ENCODE assay signal across 12 mouse cellular contexts in the genomic region with DNA sequence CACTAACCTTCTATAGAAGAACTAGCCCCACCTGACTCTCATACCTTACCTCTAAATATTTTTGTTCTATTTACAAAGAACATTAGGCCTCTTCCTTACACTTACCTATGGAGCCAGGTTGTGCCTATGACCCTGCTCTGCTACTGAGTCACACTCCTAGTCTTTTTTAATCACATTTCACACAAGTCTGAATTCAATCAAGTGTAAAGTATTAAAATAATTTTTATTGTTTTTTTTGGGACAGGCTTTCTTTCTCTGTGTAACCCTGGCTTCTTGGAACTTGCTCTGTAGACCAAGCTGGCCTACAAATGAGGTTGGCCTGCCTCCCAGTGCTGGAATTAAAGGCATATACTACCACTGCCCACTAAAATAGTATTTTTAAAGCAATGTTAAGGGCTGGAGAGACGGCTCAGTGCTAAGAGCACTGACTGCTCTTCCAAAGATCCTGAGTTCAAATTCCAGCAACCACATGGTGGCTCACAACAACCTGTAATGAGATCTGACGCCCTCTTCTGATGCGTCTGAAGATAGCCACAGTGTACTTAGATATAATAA. TPM values are rescaled to one million over a fixed set of nuclear protein-coding genes. Genes with fewer than 3 reads are reported as not detected.
A peak's percentile ranks its signal among the peaks of the same experiment; 100 is the strongest.
DNase-seq lines count a peak whose midpoint lies in the region; ATAC-seq lines count a peak whose summit lies in the region.
"Had no signal": no experiment of that assay in that cellular context is flagged by ENCODE, and none has a peak within 500 bp of the region (broad histone marks: within the 10 kb centered on the region; RNA-seq: fewer than 3 reads in every experiment).

No protein-coding gene starts in this region.

- no peaks in the 10 kb centered on the region for H3K36me3 ChIP-seq in hindbrain, embryonic 16.5 days (ENCODE audit: control insufficient read depth, insufficient read depth, low read length)
- H3K36me3 ChIP-seq in hindbrain, embryonic 13.5 days, result no peaks in the 10 kb centered on the region
- H3K36me3 ChIP-seq: hindbrain, embryonic 12.5 days had no signal

- DNase-seq in adrenal gland, postnatal 14 days, result peak; percentile 37
- no peak for DNase-seq in adrenal gland, adult 18-20 months (ENCODE audit: low spot score in 2 of 2)
- DNase-seq in lung, postnatal 10 days, result peak; percentile 30
- DNase-seq in lung, adult 18-20 months, result no peak
- peak; percentile 27 for DNase-seq in fibroblast of lung, adult 2 months (ENCODE audit: low read depth)
- DNase-seq in spleen, postnatal 10 days (ENCODE audit: low spot score in 2 of 2), result no peak
- DNase-seq: lung, postnatal 4 days; thymus, adult 18-20 months had no signal

- no peak overlapping the region for H3K4me2 ChIP-seq in hindbrain, embryonic 16.5 days (ENCODE audit: low read length)
- H3K4me2 ChIP-seq in hindbrain, embryonic 13.5 days, result no peak overlapping the region
- H3K4me2 ChIP-seq: hindbrain, embryonic 12.5 days had no signal

- no peak overlapping the region for H3K4me3 ChIP-seq in hindbrain, embryonic 16.5 days (ENCODE audit: low read length)
- no peak overlapping the region for H3K4me3 ChIP-seq in hindbrain, embryonic 13.5 days
- H3K4me3 ChIP-seq: hindbrain, embryonic 12.5 days had no signal

- peaks cover 11% of the 10 kb centered on the region for H3K4me1 ChIP-seq in hindbrain, embryonic 16.5 days (ENCODE audit: control insufficient read depth, insufficient read depth, low read depth, low read length)
- H3K4me1 ChIP-seq in hindbrain, embryonic 13.5 days (replicated peaks), result peaks cover 25% of the 10 kb centered on the region

- 87% methylated on average over 3 of the region's 3 CpGs for WGBS in hindbrain, embryonic 16.5 days
- 92% methylated on average over 3 of the region's 3 CpGs for WGBS in hindbrain, embryonic 13.5 days

- no peak overlapping the region for H3K27ac ChIP-seq in hindbrain, embryonic 16.5 days (ENCODE audit: low read depth, low read length)
- H3K27ac ChIP-seq in hindbrain, embryonic 13.5 days, result no peak overlapping the region
- H3K27ac ChIP-seq: hindbrain, embryonic 12.5 days had no signal

- H3K27me3 ChIP-seq in hindbrain, embryonic 16.5 days (replicated peaks; ENCODE audit: control insufficient read depth, insufficient read depth, low read length), result no peaks in the 10 kb centered on the region
- no peaks in the 10 kb centered on the region for H3K27me3 ChIP-seq in hindbrain, embryonic 13.5 days
- H3K27me3 ChIP-seq: hindbrain, embryonic 12.5 days had no signal

- no peaks in the 10 kb centered on the region for H3K9me3 ChIP-seq in hindbrain, embryonic 16.5 days (ENCODE audit: control insufficient read depth, low read length)
- no peaks in the 10 kb centered on the region for H3K9me3 ChIP-seq in hindbrain, embryonic 13.5 days
- H3K9me3 ChIP-seq: G1E; hindbrain, embryonic 12.5 days had no signal

- ATAC-seq in hindbrain, embryonic 16.5 days, result peak; percentile 55; the same call in 1 of the 2 replicates
- ATAC-seq in hindbrain, embryonic 13.5 days (ENCODE audit: low FRiP score), result no peak

- no peak overlapping the region for H3K9ac ChIP-seq in hindbrain, embryonic 16.5 days (ENCODE audit: low read depth, low read length)
- no peak overlapping the region for H3K9ac ChIP-seq in hindbrain, embryonic 13.5 days
- H3K9ac ChIP-seq: hindbrain, embryonic 12.5 days had no signal

RNA-seq across cellular contexts. Expression of gene Pafah1b1, which starts 8.4 kb away (rescaled TPM):
- total RNA-seq in adrenal gland, postnatal 14 days (2021), result 140 and 142 TPM in 2 replicates
- total RNA-seq in adrenal gland, adult 18-20 months (2021), result 100 to 1,000 TPM; 185 to 188 TPM
- 46.0 and 46.8 TPM in 2 replicates for polyA plus RNA-seq in hindbrain, embryonic 16.5 days (2015; fragmentation: Nextera tagmentation; extraction: Ambion mirVana)
- 62.2 and 75.3 TPM in 2 replicates for polyA plus RNA-seq in hindbrain, embryonic 13.5 days (2015; fragmentation: Nextera tagmentation; extraction: Ambion mirVana)

RNA-seq across cellular contexts. Expression of gene Mettl16, which starts 54.6 kb away (rescaled TPM):
- 24.1 and 29.2 TPM in 2 replicates for total RNA-seq in adrenal gland, postnatal 14 days (2021)
- 10 to 100 TPM; 30.8 to 42.7 TPM for total RNA-seq in adrenal gland, adult 18-20 months (2021)
- polyA plus RNA-seq in hindbrain, embryonic 16.5 days (2015; fragmentation: Nextera tagmentation; extraction: Ambion mirVana), result 52.2 and 55.3 TPM in 2 replicates
- polyA plus RNA-seq in hindbrain, embryonic 13.5 days (2015; fragmentation: Nextera tagmentation; extraction: Ambion mirVana), result 53.8 and 55.4 TPM in 2 replicates

Comparison
In these comparisons a context has a peak if more than half of its experiments do, and no peak if none do; other contexts are left out.
1. DNase-seq: peak in adrenal gland, postnatal 14 days (single experiment), lung, postnatal 10 days (single experiment) and fibroblast of lung, adult 2 months (single experiment); none in adrenal gland, adult 18-20 months (0 of 2), lung, adult 18-20 months (0 of 2) and spleen, postnatal 10 days (0 of 2).